Mouse (Mus musculus) C2C12 (cell line): ENCODE measurements around the gene Dennd4b.
"Not testable (repeated sequence)": the region's sequence is repeated elsewhere in the genome, so short reads cannot be mapped to it uniquely, and the experiment has no call there.

Source experiments
- CEBPB ChIP-seq: IDR thresholded peaks from one replicate; pipeline ENCODE4 v1.6.1; 2011; ENCODE audit warnings: low read depth, mild to moderate bottlenecking, control low read depth, moderate library complexity
- CTCF ChIP-seq: IDR thresholded peaks from one replicate; pipeline ENCODE4 v1.5.1; 2011; ENCODE audit not compliant: control insufficient read depth, insufficient read depth, insufficient read length
- MAX ChIP-seq: IDR thresholded peaks from one replicate; pipeline ENCODE4 v1.6.1; 2011; ENCODE audit warnings: mild to moderate bottlenecking, control low read depth
- MYOD1 ChIP-seq: IDR thresholded peaks from one replicate; pipeline ENCODE4 v1.6.1; 2011; ENCODE audit warnings: low read depth; ENCODE audit not compliant: control insufficient read depth, insufficient read length

GRCm38 (mm10) chr3:90253174-90253573 lies 11.8 kb upstream of the Dennd4b start:
- TF ChIP-seq MAX, CTCF, MYOD1, CEBPB: not testable (repeated sequence)
